Mouse (Mus musculus) bone marrow, adult 2 months (tissue): Measurements from ENCODE around the gene Dirc2. TPM values are rescaled to one million over a fixed set of nuclear protein-coding genes. Genes with fewer than 3 reads are reported as not detected.

ENCODE experiments used
- H3K27ac ChIP-seq: fragments of 200-500 bp; 2 replicates; pipeline ENCODE4 v1.5.1; 2012; ENCODE audit warnings: low read depth, mild to moderate bottlenecking, control low read depth, inconsistent platforms, low read length; ENCODE audit not compliant: control insufficient read depth, poor library complexity, insufficient read depth
- H3K4me1 ChIP-seq: fragments of 200-500 bp; 2 replicates; pipeline ENCODE4 v1.6.1; 2011; ENCODE audit warnings: low read length; ENCODE audit not compliant: control insufficient read depth, insufficient read depth
- H3K4me3 ChIP-seq: fragments of 200-500 bp; replicated peaks from 2 replicates; pipeline ENCODE3; 2011; ENCODE audit warnings: mild to moderate bottlenecking, low read depth, low read length, control low read depth; ENCODE audit not compliant: control insufficient read depth
- CTCF ChIP-seq: fragments of 200-500 bp; IDR thresholded peaks from 2 replicates; pipeline ENCODE4 v1.5.1; 2011; ENCODE audit warnings: low read length, control low read depth; ENCODE audit not compliant: control insufficient read depth, insufficient read depth
- POLR2A ChIP-seq: fragments of 200-500 bp; IDR thresholded peaks from 2 replicates; pipeline ENCODE4 v1.6.1; 2011; ENCODE audit warnings: low read depth, mild to moderate bottlenecking, control low read depth, low read length, borderline replicate concordance; ENCODE audit not compliant: control insufficient read depth
- WGBS: fragments of 180-500 bp; shearing (Covaris S2); methylation state at CpG from one replicate; pipeline ENCODE4 v1.1.7; 2018; 5-methylcytosine and 5-hydroxymethylcytosine counted together
- polyA plus RNA-seq: library from polyadenylated mRNA; stranded (reverse); fragments of >200 nt; gene quantifications from 2 replicates; pipeline ENCODE4 v1.2.4, GENCODE M21; 2011; ENCODE audit warnings: low replicate concordance; ENCODE audit not compliant: missing spikeins, insufficient read depth, insufficient read length

Dirc2 gene
- polyA plus RNA-seq, 1 experiment, result 14.0 TPM

DNA sequence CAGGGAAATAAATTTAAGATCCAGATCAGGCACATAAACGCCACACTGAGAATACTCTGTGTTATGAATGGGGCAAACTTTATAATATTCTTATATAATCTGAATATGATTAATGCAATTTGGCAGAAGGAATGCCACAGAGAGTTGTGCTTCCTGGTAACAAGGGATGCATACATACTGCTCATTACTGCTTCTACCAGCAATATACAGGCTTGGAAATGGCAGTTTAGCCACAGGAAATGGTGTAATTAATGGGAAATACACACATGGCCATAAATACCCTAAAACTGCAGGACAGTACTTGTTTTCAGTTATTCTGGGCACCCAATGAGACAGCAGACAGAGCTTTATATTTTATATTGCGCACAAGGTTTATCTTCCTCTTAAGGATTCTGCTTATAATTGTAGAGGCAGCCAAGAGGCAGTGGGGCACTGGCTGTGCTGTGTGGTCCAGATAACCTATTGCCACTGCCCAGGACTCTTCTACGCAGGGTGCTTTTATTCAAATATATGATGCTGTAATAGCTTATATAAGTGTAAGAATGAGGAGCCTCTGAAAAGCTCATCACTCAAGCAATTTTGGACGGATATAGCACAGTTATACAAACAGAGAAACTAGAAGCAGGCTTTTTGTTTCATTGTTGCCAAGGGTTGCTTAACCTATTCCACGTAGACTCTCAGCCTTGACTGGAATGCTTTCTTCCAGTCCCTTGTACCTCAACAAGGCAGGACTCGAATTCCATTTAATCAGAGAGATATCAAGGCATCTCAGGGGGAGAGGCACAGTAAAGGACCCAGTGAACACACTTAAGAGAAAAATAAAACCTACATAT is 13.4 kb downstream of the Dirc2 start:
- H3K27ac ChIP-seq, result peak overlapping the region; percentile 20; the same call in 1 of the 2 replicates
- no peak for TF ChIP-seq POLR2A
- TF ChIP-seq CTCF, result no peak
- peaks cover 1% of the 10 kb centered on the region; the same call in 1 of the 2 replicates for H3K4me1 ChIP-seq
- WGBS, result 25% methylated on average over 6 of the region's 6 CpGs
- H3K4me3 ChIP-seq, result no peak overlapping the region

- 62% methylated on average over 5 of the region's 5 CpGs for WGBS
- no peak for TF ChIP-seq POLR2A
- TF ChIP-seq CTCF, result no peak
- Histone ChIP-seq H3K4me3 (no peak overlapping the region), H3K4me1 (peaks cover 1% of the 10 kb centered on the region; the same call in 1 of the 2 replicates), H3K27ac (no peak overlapping the region)
Observed at GRCm38 (mm10) chr16:35753926-35754325, 15.2 kb downstream of the Dirc2 start.

GRCm38 (mm10) chr16:35751841-35752240 is 17.3 kb downstream of the Dirc2 start:
- peaks cover 1% of the 10 kb centered on the region; the same call in 1 of the 2 replicates for H3K4me1 ChIP-seq
- H3K4me3 ChIP-seq, result no peak overlapping the region
- no peak for TF ChIP-seq POLR2A
- TF ChIP-seq CTCF, result no peak
- 76% methylated on average over 4 of the region's 4 CpGs for WGBS
- H3K27ac ChIP-seq, result no peak overlapping the region

DNA sequence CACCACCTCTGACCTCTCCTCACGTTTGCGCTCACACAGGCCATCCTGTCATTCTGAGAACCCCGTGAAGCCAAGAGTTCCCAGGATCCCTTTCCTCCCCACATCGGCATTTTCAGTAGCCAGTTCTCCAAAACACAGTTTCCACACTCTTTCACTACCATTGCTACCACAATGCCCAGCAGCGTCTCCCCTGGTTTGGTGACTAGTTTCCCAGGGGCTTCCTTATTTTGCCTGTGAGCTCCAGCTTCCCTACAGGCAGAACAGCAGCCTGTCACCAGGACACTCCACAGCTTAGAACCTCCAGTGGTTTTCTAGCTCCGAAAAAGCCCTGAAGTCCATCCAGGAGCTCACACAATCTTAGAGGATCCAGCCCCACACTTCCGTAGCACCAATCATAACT is 19.8 kb downstream of the Dirc2 start:
- no peak for TF ChIP-seq CTCF
- TF ChIP-seq POLR2A, result no peak
- no peak overlapping the region for H3K27ac ChIP-seq
- no peaks in the 10 kb centered on the region; the same call in 1 of the 2 replicates for H3K4me1 ChIP-seq
- WGBS, result 77% methylated on average over 7 of the region's 7 CpGs
- no peak overlapping the region for H3K4me3 ChIP-seq

GRCm38 (mm10) chr16:35748237-35748603 is 20.9 kb downstream of the Dirc2 start:
- WGBS, result 84% methylated on average over 7 of the region's 7 CpGs
- no peaks in the 10 kb centered on the region; the same call in 1 of the 2 replicates for H3K4me1 ChIP-seq
- TF ChIP-seq POLR2A (no peak), CTCF (no peak)

GRCm38 (mm10) chr16:35747417-35748236 is 21.5 kb downstream of the Dirc2 start:
- Histone ChIP-seq H3K4me3 (no peak overlapping the region), H3K4me1 (no peaks in the 10 kb centered on the region; the same call in 1 of the 2 replicates), H3K27ac (peak overlapping the region; percentile 18; the same call in 1 of the 2 replicates)
- WGBS, result 53% methylated on average over 9 of the region's 9 CpGs
- no peak for TF ChIP-seq CTCF
- no peak for TF ChIP-seq POLR2A

More at GRCm38 (mm10) chr16:35748237-35748603, 20.9 kb downstream of the Dirc2 start:
- Histone ChIP-seq H3K27ac (no peak overlapping the region; the same call in 1 of the 2 replicates), H3K4me3 (no peak overlapping the region)

DNA sequence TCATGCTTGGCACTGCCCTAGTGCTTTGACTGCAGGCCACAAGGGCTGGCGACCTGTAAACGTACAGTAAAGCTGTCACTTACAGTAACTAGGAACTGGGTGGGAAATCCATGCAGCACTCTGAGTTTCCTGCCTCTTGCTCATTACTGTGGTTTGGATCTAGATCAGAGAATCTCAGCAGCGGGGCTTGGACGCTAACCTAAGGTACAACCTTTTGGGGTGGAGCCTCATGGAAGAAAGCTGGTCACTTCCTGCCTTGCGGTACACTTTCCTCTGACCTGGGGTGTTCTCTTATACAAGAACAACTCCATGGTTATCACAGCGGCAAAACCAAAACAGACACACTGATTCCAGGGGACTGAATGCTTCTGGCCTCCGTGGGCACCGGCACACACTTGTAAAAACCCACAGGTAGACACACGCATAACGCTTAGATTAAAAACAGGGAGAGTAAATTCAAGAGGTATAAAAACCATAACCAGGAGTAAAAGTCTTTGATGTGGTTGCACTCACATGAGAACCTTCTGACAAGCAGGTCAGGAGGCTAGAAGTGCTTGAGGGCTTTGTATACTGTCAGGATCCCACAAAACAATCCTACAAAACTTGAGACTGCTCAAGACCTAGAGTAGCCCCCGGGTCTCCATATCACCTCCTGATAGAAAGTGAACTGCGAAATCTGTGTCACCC is 26.8 kb downstream of the Dirc2 start:
- 33% methylated on average over 12 of the region's 12 CpGs for WGBS
- no peak overlapping the region for H3K27ac ChIP-seq
- H3K4me3 ChIP-seq, result no peak overlapping the region
- no peak for TF ChIP-seq POLR2A
- no peak for TF ChIP-seq CTCF
- no peaks in the 10 kb centered on the region; the same call in 1 of the 2 replicates for H3K4me1 ChIP-seq
